Mouse (Mus musculus) ovary, adult 18-20 months (tissue): ENCODE data around the gene Gm27027.

ENCODE experiments used
- DNase-seq: peaks from one replicate; pipeline ENCODE4 v3.0.0; 2022; ENCODE audit warnings: low spot score, mixed read lengths

Gene Gm27027

DNA sequence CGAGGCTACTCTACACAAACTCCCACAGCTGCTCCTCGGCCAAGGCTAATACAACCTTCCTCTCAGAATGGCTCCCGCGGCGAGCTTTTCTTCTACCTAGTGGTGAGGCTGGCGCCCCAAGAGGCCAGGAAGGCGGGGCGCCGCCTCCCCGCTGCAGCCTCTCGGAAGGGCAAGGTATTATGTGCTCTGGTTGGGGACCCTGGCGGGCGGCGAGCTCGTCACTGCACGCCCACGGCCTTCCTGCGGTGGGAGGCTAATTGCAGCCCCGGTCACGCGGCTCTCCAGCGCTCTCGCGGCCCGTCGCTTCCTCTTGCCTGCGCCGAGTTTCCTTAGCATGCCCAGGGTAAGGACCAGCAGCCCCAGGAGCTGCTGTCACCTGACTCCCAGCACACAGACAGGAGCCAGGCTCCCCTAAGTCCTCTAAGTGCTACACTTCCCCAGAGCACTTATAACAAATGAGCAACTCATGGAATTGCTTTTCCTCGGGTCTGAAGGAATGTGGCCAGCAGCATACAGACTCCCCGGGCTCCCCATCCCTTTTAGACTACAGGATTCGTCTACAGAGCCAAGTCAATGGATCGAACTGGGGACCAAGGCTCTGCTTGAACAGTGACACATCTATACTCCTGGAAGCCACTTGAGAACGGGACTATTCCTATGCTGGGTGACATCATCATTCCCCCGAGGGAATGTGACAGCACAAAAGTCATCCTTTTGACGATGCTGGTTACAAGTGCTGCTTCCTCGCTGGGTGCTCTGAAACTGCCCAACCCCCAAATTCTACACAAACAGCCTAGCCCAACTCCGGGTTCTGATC, 19.5 kb downstream of the Gm27027 start:
- peak; percentile 46 for DNase-seq

DNA sequence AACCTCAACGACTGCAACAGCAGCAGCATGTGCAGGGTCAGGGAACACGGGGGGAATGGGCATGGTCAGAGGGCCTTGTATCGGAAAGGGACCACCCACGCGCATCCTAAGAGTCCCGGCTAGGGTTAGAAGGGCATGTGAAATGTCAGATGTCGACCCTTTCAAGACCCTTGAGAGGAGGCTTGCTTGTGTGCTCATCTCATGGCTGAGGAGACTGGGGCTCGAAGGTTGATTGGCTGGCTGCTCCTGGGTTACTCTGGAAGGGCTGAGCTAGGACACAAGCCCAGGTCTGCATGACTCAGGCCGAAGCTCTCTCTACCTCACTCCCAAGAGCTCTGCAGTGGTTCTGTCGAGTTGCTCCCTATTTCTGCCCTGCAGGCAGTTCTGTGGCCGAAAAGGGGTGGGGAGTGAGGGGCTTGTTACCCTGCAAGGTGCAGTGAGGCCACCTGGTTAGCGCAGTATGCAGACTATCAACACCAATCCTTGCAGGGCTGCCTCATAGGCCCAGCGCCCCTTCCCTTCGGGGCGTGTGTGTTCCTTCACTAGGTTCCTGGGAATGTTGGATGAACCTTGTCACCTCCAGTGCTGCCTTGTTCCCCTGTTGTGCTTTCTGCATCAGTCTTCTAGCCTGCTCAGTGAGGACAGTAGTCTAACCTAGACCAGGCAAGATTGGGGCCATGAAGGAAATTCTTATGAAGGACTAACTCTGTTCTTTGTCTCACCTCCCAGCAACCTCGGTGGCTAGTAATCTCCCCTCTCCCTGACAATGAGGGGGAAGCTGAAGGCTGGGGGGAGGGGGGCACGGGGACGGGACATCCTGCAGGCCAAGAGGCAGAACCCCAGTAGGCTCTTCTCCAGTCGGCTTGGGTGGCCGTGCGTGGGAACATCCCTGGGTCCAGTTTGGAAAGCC, 20.4 kb downstream of the Gm27027 start:
- no peak for DNase-seq

DNA sequence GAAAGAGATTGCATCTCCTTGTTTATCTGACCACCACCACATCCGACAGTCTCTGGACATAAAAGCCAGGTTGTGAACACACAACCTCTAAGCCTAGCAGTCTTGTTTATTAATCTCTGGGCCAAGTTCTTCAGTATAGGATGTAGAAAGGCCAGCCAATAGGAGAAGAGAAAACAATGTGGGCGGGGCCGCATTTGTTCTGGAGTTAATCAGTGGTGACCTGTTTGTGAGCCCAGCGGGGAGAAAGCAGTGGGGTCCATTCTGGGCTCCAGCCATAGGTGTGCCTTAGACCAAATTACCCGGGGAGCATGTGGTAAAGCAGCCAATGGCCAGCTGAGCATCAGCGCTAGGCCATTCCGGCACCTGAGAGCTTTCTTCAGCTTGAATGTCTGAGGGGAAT, 21.1 kb downstream of the Gm27027 start:
- no peak for DNase-seq

DNA sequence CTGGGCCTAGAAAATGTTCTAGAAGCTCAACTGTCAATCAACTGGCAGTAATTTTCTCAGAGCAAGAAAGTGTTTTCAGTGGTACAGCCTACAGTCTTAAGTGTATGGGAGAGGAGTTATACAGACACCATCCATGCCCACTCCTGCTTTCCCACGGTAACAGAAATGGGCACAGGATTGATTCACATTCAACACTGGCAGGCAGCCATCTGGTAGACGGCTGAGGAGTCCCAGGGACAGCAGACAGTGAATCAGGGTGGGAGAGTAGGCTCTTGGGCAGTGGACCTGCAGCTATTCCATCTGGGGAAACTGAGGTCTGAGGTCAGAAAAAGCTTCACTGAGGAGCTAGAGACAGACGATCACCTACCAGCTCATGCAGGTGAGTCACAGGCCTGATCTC, 24.5 kb downstream of the Gm27027 start:
- no peak for DNase-seq

DNA sequence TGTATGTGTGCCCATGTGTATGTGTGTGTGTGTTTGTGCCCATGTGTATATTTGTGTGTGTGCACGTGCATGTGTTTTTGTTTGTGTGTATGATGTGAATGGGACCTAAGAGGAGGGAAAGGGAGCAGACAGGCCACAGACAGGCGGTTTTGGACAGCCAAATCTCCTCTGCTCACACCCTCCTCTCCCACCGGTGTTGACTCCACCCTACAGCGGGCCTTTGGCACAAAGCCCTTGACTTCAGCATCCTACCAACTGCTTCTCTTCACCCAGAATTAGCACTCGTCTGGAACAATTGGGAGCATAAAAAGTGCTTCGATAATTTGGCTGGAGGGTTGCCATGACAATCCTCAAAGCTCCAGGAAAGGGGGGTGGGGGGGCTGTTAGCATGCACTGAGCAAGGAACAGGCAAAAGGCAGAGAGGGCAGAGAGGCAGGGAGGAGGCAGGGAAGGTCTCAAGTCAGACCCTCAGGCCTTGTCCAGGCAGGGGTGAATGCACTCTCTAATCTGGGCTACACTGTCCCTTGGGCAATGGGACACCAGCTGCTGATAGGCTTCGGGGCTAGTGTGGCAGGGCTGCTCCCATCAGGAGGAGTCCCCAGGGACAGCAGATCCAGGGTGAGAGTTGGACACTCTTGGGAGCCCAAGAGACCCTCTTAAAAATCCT, 31.5 kb downstream of the Gm27027 start:
- no peak for DNase-seq

DNA sequence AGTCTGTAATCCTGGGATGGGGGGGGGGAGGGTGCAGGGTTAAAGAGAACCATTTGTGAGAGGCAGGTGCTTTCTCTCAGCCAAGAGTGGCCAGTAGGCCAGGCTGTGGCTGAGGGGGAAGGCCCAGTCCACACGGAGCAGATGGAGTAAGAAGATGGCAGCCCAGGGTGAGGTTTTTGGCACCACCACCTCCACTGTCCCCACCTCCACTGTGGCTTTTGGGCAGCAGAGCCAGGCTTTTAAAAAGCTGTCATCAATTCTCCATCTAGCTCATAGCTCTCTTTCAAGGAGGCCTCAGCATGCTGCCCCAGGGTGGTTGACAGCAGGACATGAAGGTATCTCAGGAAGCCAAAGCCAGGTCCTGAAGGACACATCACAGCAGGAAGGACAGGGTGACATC, 32.4 kb downstream of the Gm27027 start:
- no peak for DNase-seq

DNA sequence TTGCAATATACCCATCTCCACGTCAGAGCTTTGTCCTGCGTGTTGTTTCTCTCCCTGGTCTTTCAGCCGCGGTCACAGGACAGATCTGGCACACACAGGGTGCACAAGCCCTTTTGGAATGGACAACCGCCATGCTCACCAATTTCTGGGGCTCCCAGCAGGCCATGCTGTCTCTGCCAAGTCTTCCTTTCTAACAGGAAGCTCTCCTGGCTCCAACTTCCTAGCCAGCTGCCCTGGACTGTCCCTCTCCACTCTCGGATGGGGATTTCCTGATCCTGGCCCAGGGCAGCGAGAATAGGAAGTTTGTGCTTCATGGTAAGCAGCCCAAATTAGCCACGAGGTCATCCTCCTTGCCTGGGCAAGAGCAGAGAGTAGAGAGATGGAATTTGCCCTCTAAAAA, 34.4 kb downstream of the Gm27027 start:
- no peak for DNase-seq

DNA sequence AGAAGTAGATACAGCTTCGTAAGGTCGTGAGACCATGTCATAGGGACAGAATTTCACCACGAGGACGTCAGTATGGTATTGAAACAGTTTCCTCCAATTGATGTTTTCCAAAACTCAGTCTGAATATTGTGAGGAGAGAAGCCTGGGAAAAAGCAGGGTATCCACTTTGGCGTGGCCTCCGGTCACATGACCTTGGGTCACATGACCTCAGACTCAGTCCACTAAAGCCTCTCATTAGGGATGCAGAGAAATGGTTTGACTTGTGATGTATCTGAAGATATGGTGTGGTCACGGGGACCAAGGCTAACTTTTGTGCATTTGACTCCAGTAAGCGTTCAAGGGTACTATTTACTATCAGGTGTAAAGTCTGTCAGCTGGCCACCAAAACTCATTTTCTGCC, 36.8 kb downstream of the Gm27027 start:
- DNase-seq, result no peak

DNA sequence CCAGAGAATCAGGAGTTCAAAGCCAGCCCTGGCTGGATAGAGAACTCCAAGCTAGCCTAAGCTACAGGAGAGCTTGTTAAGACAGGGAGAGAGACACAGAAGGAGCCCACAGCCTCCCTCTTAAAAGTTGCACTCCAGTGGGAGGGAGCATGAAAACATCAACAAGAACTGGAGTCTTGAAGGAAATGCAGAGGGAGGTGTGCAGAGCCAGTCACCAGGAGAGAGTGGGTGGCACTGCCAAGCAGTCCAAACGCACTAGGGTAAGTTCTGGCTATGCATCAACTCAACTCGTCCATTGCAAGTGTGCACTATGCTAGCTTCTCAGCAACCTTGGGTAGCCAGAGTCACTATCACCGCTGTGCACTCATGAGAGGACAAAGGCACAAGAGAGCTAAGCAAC, 37.9 kb downstream of the Gm27027 start:
- no peak for DNase-seq

DNA sequence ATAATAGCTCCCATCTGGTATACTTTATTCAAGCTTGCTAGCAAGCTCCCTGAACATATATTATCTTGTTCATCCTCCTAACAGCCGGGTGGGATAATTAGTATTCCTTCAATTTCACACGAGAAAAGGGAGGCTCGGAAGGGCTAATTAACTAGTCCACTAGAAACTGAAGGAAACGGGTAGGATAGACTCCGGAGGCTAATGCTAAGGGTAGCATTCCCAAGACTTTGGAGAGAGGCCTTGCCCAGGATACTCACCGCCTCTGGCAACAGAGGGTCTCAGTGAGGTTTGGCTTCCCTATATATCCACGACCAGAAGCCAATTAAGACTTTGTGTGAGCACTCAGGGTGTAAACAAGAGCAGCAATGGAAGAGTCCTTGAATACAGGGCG, 38.4 kb downstream of the Gm27027 start:
- no peak for DNase-seq

DNA sequence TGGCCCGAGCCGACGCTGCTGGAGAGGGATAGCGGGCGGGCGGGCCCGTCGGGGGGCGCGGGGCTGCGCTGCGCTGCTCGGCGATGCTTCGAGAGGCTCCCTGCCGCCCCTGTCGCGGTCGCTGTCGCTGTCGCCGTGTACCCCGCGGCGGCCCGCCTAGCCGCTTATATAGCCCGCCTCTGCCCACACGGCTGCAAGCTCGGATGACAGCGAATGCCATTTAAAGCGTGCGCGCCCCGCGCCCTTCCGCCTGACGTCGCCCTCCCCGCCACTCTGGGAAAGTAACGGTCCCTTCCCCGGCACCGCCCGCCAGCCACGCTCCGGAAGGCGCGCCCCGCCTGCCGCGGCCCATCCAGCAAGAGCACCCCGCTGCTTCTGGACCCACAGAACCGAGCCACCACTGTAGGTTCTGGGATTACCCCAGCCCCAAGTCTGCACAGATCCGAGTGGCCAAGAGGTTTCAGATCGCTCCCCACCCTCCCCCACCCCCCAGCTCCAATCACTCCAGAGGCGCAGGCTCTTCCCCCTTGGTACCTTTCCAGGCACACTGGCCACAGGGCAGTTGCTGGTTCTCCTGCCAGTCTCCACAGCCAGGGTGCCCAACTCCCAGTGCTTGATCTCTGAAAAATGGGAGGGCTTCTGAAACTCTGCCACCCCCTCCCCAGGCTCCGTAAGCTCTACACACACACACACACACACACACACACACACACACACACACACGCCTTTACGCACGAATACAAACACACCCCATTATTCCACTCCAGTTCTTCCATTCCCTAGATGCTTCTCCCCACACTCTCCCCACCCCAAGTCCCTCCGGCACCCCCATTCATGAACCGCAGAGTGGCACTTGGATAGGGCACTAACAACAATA, 39.0 kb downstream of the Gm27027 start, which contains the start of gene Gm13889:
TSS of gene Gm13889 (minus strand) at position 294 of the 877 bp plus-strand sequence.
- DNase-seq, result peak; percentile 57

DNA sequence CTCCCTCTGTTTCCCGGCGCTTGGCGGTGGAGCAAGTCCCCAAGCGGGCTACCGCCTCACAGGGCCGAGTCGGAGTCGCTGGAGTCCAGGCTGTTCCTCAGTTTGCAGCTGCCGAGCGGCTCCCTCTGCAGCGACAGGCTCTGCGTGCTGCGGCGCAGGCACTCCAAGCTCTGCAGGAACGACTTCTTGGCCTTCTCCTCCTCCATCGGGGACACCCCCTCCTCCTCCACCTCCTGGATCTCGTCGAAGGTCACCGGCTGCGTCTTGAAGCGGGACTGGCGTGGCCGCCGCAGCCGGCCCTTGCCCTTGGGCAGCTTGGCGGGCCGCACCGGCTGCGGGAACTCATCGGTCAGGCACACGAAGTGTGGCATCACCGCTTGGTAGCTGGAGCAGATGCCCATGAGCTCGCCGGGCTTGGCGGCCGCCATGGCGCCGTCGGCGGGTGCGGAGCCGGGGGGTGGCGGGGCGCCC, 39.8 kb downstream of the Gm27027 start:
- peak; percentile 70 for DNase-seq

DNA sequence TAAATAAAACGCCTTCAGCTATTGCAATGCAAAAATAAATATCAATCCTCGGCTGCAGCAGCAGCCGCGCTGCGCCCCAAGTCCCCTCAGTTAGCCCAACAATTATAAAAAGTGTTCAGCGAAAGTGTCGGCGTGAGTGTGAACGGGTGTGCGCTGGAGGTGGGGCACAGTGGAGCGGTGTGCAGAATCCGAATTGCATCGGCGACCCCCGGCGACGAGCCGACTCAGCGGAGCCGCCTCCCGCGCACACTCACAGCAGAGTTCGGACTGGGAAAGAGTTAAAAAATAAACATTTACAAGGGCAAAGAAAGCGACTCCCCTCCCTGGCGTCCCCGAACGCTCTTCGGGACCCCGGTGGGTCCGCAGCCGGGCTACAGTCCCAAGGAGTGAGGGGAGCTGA, 40.3 kb downstream of the Gm27027 start:
- no peak for DNase-seq

DNA sequence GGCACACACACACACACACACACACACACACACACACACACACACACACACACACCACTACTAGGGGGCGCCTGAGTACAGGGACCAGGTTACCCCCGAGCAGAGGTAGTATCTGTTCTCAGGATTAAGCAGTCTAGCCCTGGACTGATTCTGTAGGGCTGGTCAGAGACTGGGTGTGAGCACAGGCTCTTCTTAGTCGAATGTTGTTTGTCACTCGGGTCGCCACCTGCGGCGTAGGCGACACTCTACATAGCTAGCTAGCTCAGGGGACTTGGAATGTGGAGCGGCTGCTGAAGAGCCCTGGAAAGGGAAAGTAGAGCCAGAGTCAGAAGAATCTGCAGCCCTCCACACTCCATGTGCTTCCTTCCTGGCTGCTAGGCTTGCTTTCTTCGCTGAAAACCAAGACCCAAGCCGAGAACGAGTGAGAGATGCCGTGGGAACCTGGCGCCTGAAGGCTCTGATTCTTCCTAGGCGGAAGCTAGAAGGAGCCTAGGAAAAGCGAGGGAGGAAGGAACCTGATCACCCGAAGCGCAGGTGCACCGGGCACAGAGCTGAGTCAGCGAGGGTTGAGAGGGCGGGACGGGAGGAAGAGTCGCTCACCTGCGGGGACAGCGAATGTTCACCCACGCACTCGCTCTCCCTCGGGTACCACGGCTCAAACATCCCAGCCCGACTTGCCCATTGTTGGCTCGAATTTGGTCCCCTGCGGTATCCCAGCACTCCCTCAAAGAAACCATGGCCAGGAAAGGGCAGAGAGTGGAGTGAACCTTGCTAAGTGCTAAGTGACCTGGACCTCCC, 41.2 kb downstream of the Gm27027 start:
- DNase-seq, result no peak

DNA sequence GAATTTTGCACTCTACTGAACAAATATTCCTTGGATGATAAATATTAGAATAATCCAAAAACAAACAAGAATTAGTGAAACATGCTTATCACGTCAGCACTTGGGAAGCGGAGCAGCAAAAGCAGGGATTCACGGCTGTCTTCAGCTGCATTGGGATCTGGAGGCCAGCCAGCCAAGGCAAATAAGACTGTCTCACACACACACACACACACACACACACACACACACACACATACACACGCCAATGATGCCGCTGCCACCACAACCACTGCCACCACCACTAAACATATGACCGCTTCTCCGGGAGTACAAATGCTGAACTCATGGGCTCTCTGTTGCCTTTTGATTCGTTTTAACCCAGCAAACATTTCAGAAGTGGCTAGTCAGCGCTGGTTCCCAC, 42.4 kb downstream of the Gm27027 start:
- no peak for DNase-seq

DNA sequence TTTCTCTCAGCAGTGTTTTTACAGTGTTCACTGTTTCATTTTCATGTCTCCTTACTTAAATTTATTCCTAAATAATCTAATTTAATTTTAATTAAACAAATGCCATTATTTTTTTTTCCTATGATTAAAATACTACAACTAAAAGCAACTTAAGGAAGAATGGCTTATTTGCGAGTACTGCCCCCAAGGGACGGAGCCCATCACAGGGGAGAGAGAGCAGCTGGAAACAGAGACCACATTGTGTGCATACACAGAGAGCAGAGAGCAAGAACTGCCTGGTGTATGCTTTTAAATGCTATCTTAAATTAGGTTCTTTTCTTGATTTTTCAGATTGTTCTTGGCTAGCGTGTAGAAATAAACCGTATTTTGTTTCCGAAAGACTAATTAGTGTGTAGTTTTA, 49.2 kb downstream of the Gm27027 start:
- no peak for DNase-seq

DNA sequence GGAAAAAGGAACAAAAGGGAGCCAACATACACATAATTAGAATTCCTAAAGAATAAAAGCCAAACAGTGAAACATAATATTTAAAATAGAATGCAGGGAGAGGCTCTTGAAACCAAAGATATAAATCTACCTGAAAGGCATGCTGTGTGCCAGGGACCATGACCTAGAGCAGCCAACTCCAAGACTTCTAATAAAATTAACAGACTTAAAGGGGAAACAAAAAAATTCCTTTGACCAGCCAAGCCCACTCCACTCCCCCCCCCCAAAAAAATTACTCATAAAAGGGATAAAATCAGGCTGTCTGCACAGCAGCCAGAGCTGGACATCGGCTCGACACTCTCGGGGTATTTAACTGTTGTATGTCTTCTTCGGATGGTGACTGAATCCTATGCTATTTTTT, 51.3 kb downstream of the Gm27027 start:
- no peak for DNase-seq

DNA sequence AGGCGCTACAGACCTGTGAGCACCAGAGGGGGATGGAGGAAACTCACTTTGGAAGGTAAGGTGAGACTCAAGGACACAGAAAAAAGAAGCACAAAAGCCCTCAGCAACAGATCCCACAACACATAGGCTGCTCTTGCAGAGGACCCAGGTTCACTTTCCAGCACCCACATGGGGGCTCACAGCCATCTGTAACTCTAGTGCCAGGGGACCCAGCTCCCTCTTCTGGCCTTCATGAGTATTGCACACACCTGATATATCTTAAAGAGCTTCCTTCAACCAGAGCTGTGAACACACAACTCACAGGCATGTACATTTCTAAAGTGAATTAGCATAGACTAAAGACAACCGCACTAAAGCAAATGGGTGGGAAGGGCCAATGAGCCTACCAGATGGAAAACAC, 52.1 kb downstream of the Gm27027 start:
- no peak for DNase-seq

DNA sequence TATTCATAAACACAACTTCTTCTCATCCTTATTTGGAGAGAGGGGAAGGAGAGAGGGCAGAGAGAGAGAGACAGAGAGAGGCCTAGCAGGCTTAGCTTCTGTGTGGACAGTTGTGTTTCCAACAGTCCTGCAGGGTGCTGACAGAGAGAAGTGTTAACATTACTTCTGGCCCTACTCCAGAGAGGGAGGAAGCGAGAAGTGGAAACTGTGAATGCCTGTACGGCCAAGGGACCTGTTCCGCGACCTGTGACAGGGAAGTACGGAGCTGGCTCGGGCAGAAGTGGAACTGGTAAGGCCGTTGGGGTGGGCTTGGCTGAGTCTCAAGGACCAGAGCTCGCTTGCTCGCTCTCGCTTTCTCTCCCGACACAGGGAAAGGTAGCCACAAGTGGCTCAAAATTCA, 54.5 kb downstream of the Gm27027 start:
- DNase-seq, result no peak

DNA sequence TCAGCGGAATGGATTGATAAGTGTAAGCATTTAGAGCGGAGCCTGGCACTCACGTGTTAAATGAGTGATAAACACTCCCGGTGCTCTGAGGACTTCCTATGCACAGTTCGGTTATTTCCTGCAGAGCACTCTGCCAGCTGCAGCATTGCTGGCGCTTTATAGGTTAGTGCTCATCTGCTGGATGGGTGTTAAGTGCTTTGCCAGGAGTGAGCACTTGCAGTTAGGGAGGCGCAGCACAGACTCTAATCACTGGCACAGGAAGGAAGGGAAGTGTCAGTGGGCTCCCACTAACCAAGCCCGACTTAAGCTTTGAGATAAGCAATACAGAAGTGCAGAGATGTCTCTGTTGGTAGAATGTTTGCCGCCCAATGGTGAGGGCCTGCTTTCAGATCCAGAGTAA, 57.6 kb downstream of the Gm27027 start:
- no peak for DNase-seq

DNA sequence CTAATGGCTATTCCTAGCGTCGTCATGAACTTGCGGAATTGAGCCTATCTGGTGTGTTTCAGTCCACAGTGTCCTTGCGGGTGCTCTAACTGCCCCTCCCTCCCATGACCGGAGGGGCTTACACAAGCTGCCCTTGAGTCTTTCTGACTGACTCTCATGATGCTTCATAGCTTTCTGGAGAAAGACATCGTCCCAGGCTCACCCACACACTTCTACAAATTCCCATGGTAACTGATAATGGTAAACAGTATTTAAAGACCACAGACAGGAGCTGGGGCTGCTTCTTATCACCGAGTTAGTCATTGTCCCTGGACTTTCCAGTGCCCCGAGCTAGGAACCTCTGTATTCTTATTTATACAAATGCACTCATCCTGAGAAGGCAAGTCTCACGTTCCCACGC, 67.3 kb downstream of the Gm27027 start:
- DNase-seq, result peak; percentile 50
